Mouse (Mus musculus): ENCODE measurements around the gene D430041D05Rik. TPM values are rescaled to one million over a fixed set of nuclear protein-coding genes. Genes with fewer than 3 reads are reported as not detected.

Gene D430041D05Rik
- polyA plus RNA-seq, 1 experiment from 2014 or later: 3.6 TPM

DNA sequence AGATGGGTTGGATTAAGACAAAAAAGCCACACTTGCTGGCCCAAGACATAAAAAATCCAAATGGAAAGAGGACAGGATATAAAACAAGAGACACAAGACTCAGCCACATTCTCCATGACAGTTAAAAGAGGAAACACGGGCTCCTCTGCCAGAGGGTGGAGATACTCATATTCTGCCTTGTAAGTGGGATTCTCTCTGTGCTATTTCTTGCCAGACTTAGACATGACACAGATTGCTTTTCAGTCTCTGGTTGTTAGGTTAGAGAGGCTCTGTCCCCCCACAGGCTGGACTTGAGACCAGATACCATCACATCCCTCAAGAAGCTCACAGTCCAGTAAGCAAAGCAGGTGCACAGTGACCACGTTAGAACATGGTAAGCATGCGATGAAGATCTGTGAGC lies 2.2 kb upstream of the D430041D05Rik start:
- Histone ChIP-seq H3K4me3 (ENCODE audit: low read depth, low read length) (no peak overlapping the region), H3K9me3 (ENCODE audit: control insufficient read depth, low read length) (no peaks in the 10 kb centered on the region)
- WGBS: 87% methylated on average over 3 of the region's 3 CpGs

DNA sequence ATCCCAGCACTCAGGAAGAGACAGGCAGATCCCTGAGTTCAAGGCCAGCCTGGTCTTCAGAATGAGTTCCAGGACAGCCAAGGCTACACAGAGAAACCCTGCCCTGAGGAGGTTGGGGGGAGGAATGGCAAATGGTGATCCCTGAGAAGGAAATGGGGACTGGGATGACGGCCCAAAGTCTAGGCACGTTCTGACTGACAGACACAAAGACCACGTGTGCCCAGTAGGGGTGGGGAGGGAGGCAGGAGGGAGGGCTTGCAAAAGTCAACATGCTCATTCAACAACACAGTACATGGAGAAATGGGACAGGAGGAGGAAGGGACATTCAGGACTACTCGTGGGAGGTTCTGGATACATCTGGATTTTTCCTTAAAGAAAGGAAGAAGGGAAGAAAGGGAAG lies 1.7 kb upstream of the D430041D05Rik start:
- Histone ChIP-seq H3K4me2 (ENCODE audit: low read depth) (no peak overlapping the region), H3K4me3 (ENCODE audit: low read depth, low read length) (no peak overlapping the region), H3K9me3 (ENCODE audit: control insufficient read depth, low read length) (no peaks in the 10 kb centered on the region), H3K27ac (ENCODE audit: low read depth, low read length) (no peak overlapping the region), H3K36me3 (ENCODE audit: control insufficient read depth, insufficient read depth, low read length) (no peaks in the 10 kb centered on the region), H3K9ac (ENCODE audit: low read length) (no peak overlapping the region), H3K27me3 (ENCODE audit: control insufficient read depth, insufficient read depth, low read length) (peaks cover 16% of the 10 kb centered on the region), H3K4me1 (ENCODE audit: control insufficient read depth, insufficient read depth, low read length) (no peaks in the 10 kb centered on the region)
- 42% methylated on average over 4 of the region's 4 CpGs for WGBS
- no peak for ATAC-seq (ENCODE audit: insufficient read depth, low FRiP score, low TSS enrichment)
- DNase-seq (ENCODE audit: low spot score): no peak

More for the DNA sequence above, 2.2 kb upstream of the D430041D05Rik start:
- H3K4me1 ChIP-seq (ENCODE audit: control insufficient read depth, insufficient read depth, low read length): no peaks in the 10 kb centered on the region
- H3K36me3 ChIP-seq (ENCODE audit: control insufficient read depth, insufficient read depth, low read length): no peaks in the 10 kb centered on the region
- H3K27ac ChIP-seq (ENCODE audit: low read depth, low read length): no peak overlapping the region
- H3K4me2 ChIP-seq (ENCODE audit: low read depth): no peak overlapping the region
- no peak for DNase-seq (ENCODE audit: low spot score)
- H3K9ac ChIP-seq (ENCODE audit: low read length): no peak overlapping the region
- ATAC-seq (ENCODE audit: insufficient read depth, low FRiP score, low TSS enrichment): no peak
- peaks cover 13% of the 10 kb centered on the region for H3K27me3 ChIP-seq (ENCODE audit: control insufficient read depth, insufficient read depth, low read length)

DNA sequence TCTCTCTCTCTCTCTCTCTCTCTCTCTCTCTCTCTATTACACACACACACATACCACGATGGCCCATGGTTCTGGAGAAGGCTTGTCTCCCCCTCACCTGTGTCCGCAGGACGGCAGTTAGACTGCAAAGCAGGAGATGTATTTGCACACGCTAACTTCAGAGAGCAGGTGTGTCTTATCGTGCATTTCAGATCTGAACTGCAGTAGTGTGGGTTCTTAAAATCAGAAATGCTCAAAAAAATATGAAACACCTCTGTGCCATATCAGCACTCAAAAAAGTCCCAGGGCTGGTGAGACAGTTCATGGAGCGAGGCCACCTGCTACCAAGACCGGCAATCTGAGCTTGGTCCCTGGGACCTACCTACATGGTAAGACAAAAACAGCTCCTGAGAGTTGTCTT lies 993 bp upstream of the D430041D05Rik start:
- Histone ChIP-seq H3K4me2 (ENCODE audit: low read depth) (no peak overlapping the region), H3K4me3 (ENCODE audit: low read depth, low read length) (no peak overlapping the region), H3K9me3 (ENCODE audit: control insufficient read depth, low read length) (no peaks in the 10 kb centered on the region), H3K27me3 (ENCODE audit: control insufficient read depth, insufficient read depth, low read length) (peaks cover 16% of the 10 kb centered on the region), H3K27ac (ENCODE audit: low read depth, low read length) (no peak overlapping the region), H3K9ac (ENCODE audit: low read length) (no peak overlapping the region), H3K4me1 (ENCODE audit: control insufficient read depth, insufficient read depth, low read length) (no peaks in the 10 kb centered on the region), H3K36me3 (ENCODE audit: control insufficient read depth, insufficient read depth, low read length) (no peaks in the 10 kb centered on the region)
- WGBS: 92% methylated on average over 7 of the region's 7 CpGs
- no peak for ATAC-seq (ENCODE audit: insufficient read depth, low FRiP score, low TSS enrichment)
- DNase-seq (ENCODE audit: low spot score): no peak

DNA sequence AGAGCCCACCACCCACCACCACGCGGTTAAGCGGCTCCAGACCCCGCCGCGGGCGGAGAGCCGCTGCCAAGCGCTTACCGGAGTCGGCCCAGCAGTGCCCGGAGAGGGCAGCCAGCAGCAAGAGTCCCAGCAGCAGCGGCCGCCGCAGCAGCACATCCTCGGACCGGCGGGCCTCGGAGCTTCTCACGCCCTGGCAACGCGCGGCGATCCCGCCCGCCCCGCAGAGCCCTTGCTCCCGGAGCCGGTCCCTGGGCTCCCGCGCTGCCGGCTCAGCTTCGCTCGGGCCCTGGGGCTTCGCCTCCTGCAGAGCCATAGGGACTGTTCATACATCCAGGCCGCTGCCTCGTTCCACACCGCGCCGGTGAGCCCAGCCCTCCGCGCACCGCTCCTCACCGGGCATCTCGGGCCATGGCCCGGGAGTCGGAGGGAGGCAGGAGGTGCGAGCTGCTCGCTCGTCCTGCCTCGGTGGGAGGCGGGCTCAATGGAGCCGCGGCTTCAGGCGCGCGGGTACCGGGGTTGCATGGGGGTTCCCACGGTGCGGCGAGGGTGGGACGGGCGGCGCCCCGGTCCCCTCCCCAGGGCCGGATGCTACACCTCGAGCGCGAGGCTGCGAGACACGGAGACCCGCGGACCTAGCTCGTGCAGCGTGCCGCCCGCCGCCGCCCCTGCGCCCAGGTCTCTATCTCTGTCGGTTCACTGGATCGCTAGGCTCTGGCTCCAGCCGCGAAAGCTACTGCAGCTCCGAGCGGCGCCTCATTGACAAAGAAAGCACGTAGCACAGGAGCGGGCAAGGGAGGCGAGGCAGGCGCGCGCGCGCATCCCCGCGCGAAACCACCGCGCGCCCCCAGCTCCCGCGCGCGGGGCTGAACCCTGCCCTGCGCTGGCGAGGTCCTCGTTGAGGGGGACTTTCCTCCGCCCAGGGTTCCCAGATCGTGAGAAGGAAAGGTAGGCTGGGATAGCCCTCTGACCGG lies 677 bp downstream of the D430041D05Rik start:
- H3K4me1 ChIP-seq (ENCODE audit: control insufficient read depth, insufficient read depth, low read length): no peaks in the 10 kb centered on the region
- under 1% methylated on average over 110 of the region's 111 CpGs for WGBS
- peaks cover 16% of the 10 kb centered on the region for H3K27me3 ChIP-seq (ENCODE audit: control insufficient read depth, insufficient read depth, low read length)
- ATAC-seq (ENCODE audit: insufficient read depth, low FRiP score, low TSS enrichment) (peak; percentile 90), DNase-seq (ENCODE audit: low spot score) (peak; percentile 76)
- H3K9ac ChIP-seq (ENCODE audit: low read length): peak overlapping the region; percentile 88
- H3K36me3 ChIP-seq (ENCODE audit: control insufficient read depth, insufficient read depth, low read length): no peaks in the 10 kb centered on the region
- H3K9me3 ChIP-seq (ENCODE audit: control insufficient read depth, low read length): no peaks in the 10 kb centered on the region
- peak overlapping the region; percentile 99 for H3K4me2 ChIP-seq (ENCODE audit: low read depth)
- H3K27ac ChIP-seq (ENCODE audit: low read depth, low read length): peak overlapping the region; percentile 67
- peak overlapping the region; percentile 72 for H3K4me3 ChIP-seq (ENCODE audit: low read depth, low read length)

DNA sequence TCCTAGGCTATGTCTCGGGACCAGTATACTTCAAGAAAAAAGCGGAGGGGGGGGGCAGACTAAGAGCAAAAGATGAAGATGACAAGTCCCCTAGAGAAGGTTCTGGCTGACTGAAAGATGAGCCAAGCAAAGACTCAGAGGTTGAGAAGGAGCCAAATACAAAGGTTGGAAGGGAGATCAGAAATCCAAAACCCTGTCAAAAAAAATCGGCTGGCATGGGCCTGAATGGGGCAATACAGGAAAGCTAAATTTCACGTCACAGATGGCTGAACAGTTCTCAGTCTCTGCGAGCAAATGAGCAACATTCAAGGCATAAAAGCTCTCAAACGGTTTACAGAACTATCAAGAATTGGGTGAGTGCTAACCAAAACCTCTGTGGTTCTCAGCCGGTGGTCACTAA lies 2.5 kb downstream of the D430041D05Rik start:
- peaks cover 16% of the 10 kb centered on the region for H3K27me3 ChIP-seq (ENCODE audit: control insufficient read depth, insufficient read depth, low read length)

DNA sequence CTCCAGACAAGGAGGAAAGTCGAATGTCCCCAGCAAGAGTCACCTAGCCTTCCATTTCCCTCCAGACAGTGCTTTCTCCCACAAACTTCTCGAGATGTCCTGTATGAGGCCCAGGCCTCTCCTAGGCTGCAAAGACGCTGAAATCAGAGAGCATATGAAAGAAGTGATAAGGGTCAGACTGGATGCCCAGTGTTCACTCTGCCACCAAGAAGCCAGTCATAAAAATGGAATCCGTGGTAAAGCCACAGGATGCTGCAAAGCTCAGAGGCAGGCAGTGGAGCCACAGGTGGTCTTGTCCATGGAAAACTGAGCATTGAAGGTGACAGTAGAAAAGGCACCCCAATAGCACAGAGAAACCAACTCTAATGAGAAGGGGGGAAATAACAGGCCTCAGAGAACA lies 2.9 kb downstream of the D430041D05Rik start:
- ATAC-seq (ENCODE audit: insufficient read depth, low FRiP score, low TSS enrichment) (no peak), DNase-seq (ENCODE audit: low spot score) (no peak)
- Histone ChIP-seq H3K9me3 (ENCODE audit: control insufficient read depth, low read length) (no peaks in the 10 kb centered on the region), H3K27me3 (ENCODE audit: control insufficient read depth, insufficient read depth, low read length) (peaks cover 16% of the 10 kb centered on the region), H3K4me2 (ENCODE audit: low read depth) (no peak overlapping the region), H3K36me3 (ENCODE audit: control insufficient read depth, insufficient read depth, low read length) (no peaks in the 10 kb centered on the region), H3K9ac (ENCODE audit: low read length) (no peak overlapping the region), H3K27ac (ENCODE audit: low read depth, low read length) (no peak overlapping the region), H3K4me3 (ENCODE audit: low read depth, low read length) (no peak overlapping the region), H3K4me1 (ENCODE audit: control insufficient read depth, insufficient read depth, low read length) (no peaks in the 10 kb centered on the region)
- WGBS: 73% methylated on average over 4 of the region's 4 CpGs

More for the DNA sequence above, 2.5 kb downstream of the D430041D05Rik start:
- WGBS: 69% methylated on average over 7 of the region's 7 CpGs
- H3K27ac ChIP-seq (ENCODE audit: low read depth, low read length): no peak overlapping the region
- H3K9ac ChIP-seq (ENCODE audit: low read length): no peak overlapping the region
- no peak overlapping the region for H3K4me3 ChIP-seq (ENCODE audit: low read depth, low read length)
- no peaks in the 10 kb centered on the region for H3K36me3 ChIP-seq (ENCODE audit: control insufficient read depth, insufficient read depth, low read length)
- no peak for DNase-seq (ENCODE audit: low spot score)
- H3K4me1 ChIP-seq (ENCODE audit: control insufficient read depth, insufficient read depth, low read length): no peaks in the 10 kb centered on the region
- H3K9me3 ChIP-seq (ENCODE audit: control insufficient read depth, low read length): no peaks in the 10 kb centered on the region
- H3K4me2 ChIP-seq (ENCODE audit: low read depth): no peak overlapping the region
- ATAC-seq (ENCODE audit: insufficient read depth, low FRiP score, low TSS enrichment): no peak

DNA sequence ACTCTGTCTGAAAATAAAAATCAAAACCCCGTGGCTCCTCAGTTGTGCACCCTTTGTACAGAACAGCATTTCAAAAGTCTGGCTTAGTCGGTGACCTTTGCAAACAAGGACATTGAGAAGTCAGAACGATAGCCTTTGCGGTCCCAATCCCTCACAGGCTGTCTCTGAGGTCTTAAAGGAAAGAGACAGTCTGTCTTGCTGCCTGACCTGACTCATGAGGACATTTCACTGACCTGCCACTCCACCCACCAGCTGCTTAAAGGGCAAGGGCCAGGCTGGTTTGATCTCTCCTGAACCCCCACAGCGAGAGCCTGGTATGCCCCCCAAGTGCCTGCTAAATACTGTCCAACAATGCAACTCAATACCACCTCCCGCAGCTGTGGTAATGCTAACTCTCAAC lies 6.8 kb downstream of the D430041D05Rik start:
- H3K27ac ChIP-seq (ENCODE audit: low read depth, low read length): no peak overlapping the region
- no peak overlapping the region for H3K4me3 ChIP-seq (ENCODE audit: low read depth, low read length)
- WGBS: 83% methylated on average over 6 of the region's 6 CpGs
- H3K9ac ChIP-seq (ENCODE audit: low read length): no peak overlapping the region
- H3K27me3 ChIP-seq (ENCODE audit: control insufficient read depth, insufficient read depth, low read length): peaks cover 5% of the 10 kb centered on the region; the same call in 1 of the 2 replicates
- ATAC-seq (ENCODE audit: insufficient read depth, low FRiP score, low TSS enrichment) (no peak), DNase-seq (ENCODE audit: low spot score) (no peak)
- no peaks in the 10 kb centered on the region for H3K4me1 ChIP-seq (ENCODE audit: control insufficient read depth, insufficient read depth, low read length)
- H3K4me2 ChIP-seq (ENCODE audit: low read depth): no peak overlapping the region
- no peaks in the 10 kb centered on the region for H3K36me3 ChIP-seq (ENCODE audit: control insufficient read depth, insufficient read depth, low read length)
- H3K9me3 ChIP-seq (ENCODE audit: control insufficient read depth, low read length): no peaks in the 10 kb centered on the region

DNA sequence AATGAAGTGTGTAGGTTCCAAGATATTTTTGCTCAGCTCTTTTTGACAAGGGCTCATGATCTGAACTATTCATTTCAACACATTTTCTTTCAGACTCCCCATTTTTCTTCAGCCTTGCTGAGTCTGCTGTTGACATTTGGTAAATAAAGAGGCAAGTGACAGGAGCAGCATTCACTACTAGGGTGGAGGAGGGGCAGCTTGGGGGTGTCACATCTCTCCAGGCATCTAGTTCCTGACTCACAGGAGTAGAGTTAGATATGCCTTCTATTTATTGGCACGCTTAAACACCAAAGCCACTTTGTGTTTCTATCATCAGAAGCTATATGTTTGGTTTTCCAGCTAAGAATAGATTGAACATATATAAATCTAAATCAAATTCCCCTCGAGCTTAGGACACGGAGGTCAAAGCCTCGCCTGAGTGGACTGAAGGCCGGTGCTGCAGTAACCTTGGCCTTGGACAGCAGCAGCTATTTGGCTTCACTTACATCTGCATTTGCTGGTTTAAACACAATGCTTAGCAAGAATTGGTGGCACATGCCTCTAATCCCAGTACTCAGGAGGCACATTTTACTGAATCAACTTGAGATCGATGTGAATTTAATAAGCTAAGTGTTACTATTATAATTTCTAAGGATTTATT lies 12.0 kb downstream of the D430041D05Rik start:
- H3K4me2 ChIP-seq (ENCODE audit: low read depth): no peak overlapping the region

More for the DNA sequence above, 12.0 kb downstream of the D430041D05Rik start:
- Histone ChIP-seq H3K36me3 (ENCODE audit: control insufficient read depth, insufficient read depth, low read length) (no peaks in the 10 kb centered on the region), H3K4me3 (ENCODE audit: low read depth, low read length) (no peak overlapping the region), H3K27me3 (ENCODE audit: control insufficient read depth, insufficient read depth, low read length) (no peaks in the 10 kb centered on the region), H3K4me1 (ENCODE audit: control insufficient read depth, insufficient read depth, low read length) (no peaks in the 10 kb centered on the region), H3K27ac (ENCODE audit: low read depth, low read length) (no peak overlapping the region), H3K9ac (ENCODE audit: low read length) (no peak overlapping the region), H3K9me3 (ENCODE audit: control insufficient read depth, low read length) (no peaks in the 10 kb centered on the region)
- no peak for DNase-seq (ENCODE audit: low spot score)
- no peak for ATAC-seq (ENCODE audit: insufficient read depth, low FRiP score, low TSS enrichment)
- 86% methylated on average over 6 of the region's 6 CpGs for WGBS
